Mouse (Mus musculus) forebrain, embryonic 12.5 days (tissue): ENCODE results near the gene Dgkq. TPM values are rescaled to one million over a fixed set of nuclear protein-coding genes. Genes with fewer than 3 reads are reported as not detected.

ENCODE experiments used
- ATAC-seq: fragments of 200-750 bp; cut with Nextera tagmentation; 2 replicates; pipeline ENCODE4 v1.8.0; 2017; ENCODE audit warnings: moderate TSS enrichment; ENCODE audit not compliant: low FRiP score
- H3K27ac ChIP-seq: fragments of 300-500 bp; sonication (generic); 2 replicates; pipeline ENCODE4 v1.5.1; 2016; ENCODE audit warnings: mild to moderate bottlenecking
- H3K27me3 ChIP-seq: fragments of 300-500 bp; sonication (generic); 2 replicates; pipeline ENCODE4 v1.6.1; 2016; ENCODE audit warnings: mild to moderate bottlenecking
- H3K36me3 ChIP-seq: fragments of 300-500 bp; sonication (generic); replicated peaks from 2 replicates; pipeline ENCODE4 v1.6.1; 2016; ENCODE audit warnings: mild to moderate bottlenecking
- H3K4me1 ChIP-seq: fragments of 300-500 bp; sonication (generic); 2 replicates; pipeline ENCODE4 v1.6.1; 2016
- H3K4me2 ChIP-seq: fragments of 300-500 bp; sonication (generic); 2 replicates; pipeline ENCODE4 v1.6.1; 2016; ENCODE audit warnings: mild to moderate bottlenecking, moderate library complexity
- H3K4me3 ChIP-seq: fragments of 300-500 bp; sonication (generic); replicated peaks from 2 replicates; pipeline ENCODE4 v1.5.1; 2016; ENCODE audit warnings: mild to moderate bottlenecking
- H3K9ac ChIP-seq: fragments of 300-500 bp; sonication (generic); 2 replicates; pipeline ENCODE4 v1.6.1; 2016; ENCODE audit warnings: mild to moderate bottlenecking
- H3K9me3 ChIP-seq: fragments of 300-500 bp; sonication (generic); 2 replicates; pipeline ENCODE4 v1.6.1; 2016
- WGBS: fragments of 180-500 bp; shearing (Covaris S2); methylation state at CpG from one replicate; pipeline ENCODE4 v1.1.7; 2016; 5-methylcytosine and 5-hydroxymethylcytosine counted together
- polyA plus RNA-seq: library from polyadenylated mRNA; unstranded; fragments of >200 nt; fragmentation: Nextera tagmentation; extraction: Ambion mirVana; gene quantifications from 2 replicates; pipeline ENCODE4 v1.2.1, GENCODE M21; 2016

Gene Dgkq
- polyA plus RNA-seq, 1 experiment from 2014 or later = 20.7 TPM

DNA sequence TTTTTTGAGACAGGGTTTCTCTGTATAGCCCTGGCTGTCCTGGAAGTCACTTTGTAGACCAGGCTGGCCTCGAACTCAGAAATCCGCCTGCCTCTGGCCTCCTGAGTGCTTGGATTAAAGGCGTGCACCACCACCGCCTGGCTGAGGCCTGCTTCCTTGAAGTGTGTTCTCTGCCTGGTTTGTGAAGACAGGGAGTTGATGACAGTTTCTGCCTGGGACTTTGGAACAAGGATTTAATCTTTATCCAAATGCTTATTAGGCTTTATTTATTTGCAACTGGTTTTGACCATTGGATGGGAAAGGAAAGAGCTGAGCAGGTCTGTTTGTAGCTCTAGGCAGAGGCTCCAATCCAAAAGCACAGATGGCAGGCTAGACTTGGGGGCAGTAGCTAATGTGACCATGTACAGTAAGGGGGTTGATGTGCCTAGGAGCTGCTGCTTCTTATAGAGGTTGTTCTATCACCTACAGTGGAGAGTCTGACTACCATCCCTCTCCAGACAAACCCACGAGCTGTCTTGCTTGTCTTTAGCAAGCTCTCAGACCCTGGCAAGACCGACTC is 8.9 kb upstream of the Dgkq start:
- ATAC-seq = no peak
- Histone ChIP-seq H3K27me3 (no peaks in the 10 kb centered on the region), H3K4me3 (no peak overlapping the region), H3K9me3 (no peaks in the 10 kb centered on the region), H3K36me3 (no peaks in the 10 kb centered on the region), H3K4me2 (no peak overlapping the region), H3K9ac (no peak overlapping the region), H3K27ac (peak overlapping the region; percentile 19; the same call in 1 of the 2 replicates), H3K4me1 (peaks cover 20% of the 10 kb centered on the region)
- WGBS = 88% methylated on average over 6 of the region's 6 CpGs

DNA sequence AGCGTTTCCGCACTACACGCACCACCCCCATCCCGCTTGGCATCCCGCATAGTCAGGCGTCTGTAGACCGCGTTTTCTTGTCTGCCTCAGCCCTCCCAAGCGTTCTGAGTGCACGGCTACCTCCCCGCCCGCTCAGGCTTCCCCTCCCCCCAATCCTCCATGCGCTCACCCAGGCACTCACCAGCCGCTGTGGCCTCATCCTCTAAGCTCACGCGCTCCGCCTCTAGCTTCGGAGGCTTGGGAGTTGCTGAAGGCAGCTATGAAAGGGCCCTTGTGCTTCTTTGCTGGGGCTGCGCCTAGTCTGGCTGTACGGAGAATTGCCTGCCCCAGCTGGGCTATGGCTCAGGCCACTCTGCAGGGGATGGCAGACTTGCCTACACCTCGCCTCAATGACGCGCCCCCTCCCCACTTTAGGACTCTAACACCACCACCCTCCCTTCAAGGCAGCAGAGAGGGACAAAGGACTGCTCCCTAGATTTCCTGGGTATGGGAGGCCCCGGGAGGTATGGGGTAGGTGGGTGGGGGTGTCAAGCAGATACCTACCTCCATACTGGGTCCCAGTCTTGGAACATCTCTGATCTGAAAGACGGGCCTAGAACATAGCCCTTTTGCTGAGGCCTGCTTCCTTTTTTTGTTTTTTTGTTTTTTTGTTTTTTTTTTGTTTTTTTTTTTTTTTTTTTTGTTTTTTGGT is 8.3 kb upstream of the Dgkq start:
- no peaks in the 10 kb centered on the region for H3K9me3 ChIP-seq
- WGBS = 3% methylated on average over 25 of the region's 25 CpGs
- H3K36me3 ChIP-seq = peaks cover 2% of the 10 kb centered on the region; the same call in 1 of the 2 replicates
- peak overlapping the region; percentile 28 for H3K4me3 ChIP-seq
- peak overlapping the region; percentile 93 for H3K27ac ChIP-seq
- H3K4me1 ChIP-seq = peaks cover 20% of the 10 kb centered on the region
- no peaks in the 10 kb centered on the region for H3K27me3 ChIP-seq
- H3K9ac ChIP-seq = peak overlapping the region; percentile 54
- H3K4me2 ChIP-seq = peak overlapping the region; percentile 56
- ATAC-seq = peak; percentile 93

DNA sequence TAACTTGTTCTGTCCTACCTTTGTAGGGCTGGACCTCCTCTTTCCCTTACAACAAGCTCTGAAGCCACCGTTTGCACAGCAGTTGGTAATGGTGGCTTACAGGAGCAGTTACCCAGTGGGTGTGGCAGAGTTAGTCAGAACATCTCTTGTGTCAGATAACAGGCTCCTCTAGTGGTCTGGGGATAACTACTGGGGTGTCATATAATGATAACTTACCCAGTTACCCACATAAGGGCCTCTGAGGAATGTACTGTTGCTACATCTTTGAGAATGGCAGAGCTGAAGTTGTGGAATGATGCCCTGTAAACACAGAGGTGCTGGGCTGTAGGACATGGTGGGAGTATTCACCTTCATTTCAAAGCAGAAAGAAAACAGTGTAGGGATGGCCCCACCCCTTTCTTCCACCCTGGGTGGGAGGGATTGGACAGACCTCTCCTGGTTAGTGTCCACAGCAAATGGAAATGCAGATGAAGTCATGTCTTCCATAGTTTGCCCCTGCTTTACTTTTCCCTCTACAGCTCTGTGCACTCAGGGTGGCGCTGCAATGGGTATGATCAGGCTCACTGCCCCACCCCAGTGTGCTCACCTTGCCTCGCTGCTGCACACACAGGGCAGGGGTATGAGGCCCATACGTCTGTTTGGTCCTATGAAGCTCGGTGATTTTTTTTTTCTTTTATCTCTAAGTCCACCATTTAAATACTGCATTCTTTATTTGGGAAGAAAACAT is 7.5 kb upstream of the Dgkq start:
- Histone ChIP-seq H3K36me3 (peaks cover 10% of the 10 kb centered on the region), H3K4me2 (peak overlapping the region; percentile 56), H3K27ac (peak overlapping the region; percentile 93), H3K4me3 (peak overlapping the region; percentile 28), H3K9me3 (no peaks in the 10 kb centered on the region), H3K27me3 (no peaks in the 10 kb centered on the region), H3K4me1 (peaks cover 20% of the 10 kb centered on the region), H3K9ac (peak overlapping the region; percentile 54)
- ATAC-seq = peak; percentile 70
- 11% methylated on average over 5 of the region's 5 CpGs for whole genome bisulfite sequencing

DNA sequence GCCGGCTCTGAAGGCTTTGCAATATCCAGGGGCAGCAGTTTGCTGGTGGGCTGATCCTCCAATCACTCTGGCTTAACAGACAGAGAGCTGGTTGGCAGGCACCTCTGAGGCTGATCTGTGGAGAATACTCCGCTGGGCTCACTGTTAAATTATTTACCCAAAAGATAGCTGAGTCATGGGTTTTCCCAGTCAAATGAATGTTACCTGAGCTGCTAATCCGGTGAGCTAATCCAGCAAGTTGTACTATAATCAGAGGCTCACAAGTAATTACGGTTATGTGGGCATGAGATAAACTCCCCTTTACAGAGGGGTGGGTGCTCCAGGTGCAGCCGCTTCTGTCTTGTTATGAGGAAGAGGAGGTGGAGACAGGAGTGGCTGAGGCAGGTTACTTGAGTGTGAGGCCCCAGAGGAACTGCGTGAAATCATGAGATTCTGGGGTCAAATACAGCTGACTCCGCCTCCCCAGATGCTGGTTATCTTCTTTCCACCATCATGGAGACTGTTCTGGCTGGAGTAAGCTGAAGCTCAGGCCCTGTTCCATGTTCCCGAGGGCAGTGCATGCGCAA is 5.9 kb upstream of the Dgkq start, which contains the start of gene Slc26a1:
TSS of gene Slc26a1 (minus strand) at position 319 of the 566 bp plus-strand sequence.
- H3K9ac ChIP-seq = no peak within 1 kb of the TSS
- H3K9me3 ChIP-seq = no peaks in the 10 kb centered on the region
- H3K36me3 ChIP-seq = peaks cover 16% of the 10 kb centered on the region
- H3K27ac ChIP-seq = no peak within 1 kb of the TSS
- H3K4me2 ChIP-seq = no peak within 1 kb of the TSS
- no peaks in the 10 kb centered on the region for H3K27me3 ChIP-seq
- H3K4me3 ChIP-seq = no peak within 1 kb of the TSS
- ATAC-seq = no peak
- 83% methylated on average over 9 of the region's 9 CpGs for WGBS
- H3K4me1 ChIP-seq = peaks cover 20% of the 10 kb centered on the region

DNA sequence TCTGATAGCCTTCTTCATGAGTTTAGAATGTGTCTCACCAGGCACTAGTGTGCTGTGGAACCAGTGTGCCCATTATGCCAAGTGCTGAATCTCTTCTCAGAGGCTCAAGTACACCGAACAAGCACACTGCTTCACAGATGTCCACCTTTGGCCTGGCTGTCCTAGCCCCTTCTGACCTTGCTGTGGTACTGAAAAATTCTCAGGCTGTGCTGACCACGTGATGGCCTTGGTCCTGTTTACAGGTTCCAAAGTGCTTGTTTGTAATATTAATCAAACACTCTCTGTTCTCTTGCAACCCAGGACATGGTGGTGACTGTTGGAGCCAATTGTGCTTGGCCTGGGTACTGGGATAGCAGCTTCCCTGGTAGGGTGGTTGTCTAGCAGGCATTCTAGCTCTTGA is 5.2 kb upstream of the Dgkq start:
- ATAC-seq = no peak
- Histone ChIP-seq H3K9me3 (no peaks in the 10 kb centered on the region), H3K4me1 (peaks cover 26% of the 10 kb centered on the region), H3K27me3 (no peaks in the 10 kb centered on the region), H3K36me3 (peaks cover 16% of the 10 kb centered on the region), H3K4me3 (no peak overlapping the region), H3K4me2 (no peak overlapping the region), H3K9ac (no peak overlapping the region), H3K27ac (no peak overlapping the region)
- WGBS = 91% methylated on average over 2 of the region's 2 CpGs

DNA sequence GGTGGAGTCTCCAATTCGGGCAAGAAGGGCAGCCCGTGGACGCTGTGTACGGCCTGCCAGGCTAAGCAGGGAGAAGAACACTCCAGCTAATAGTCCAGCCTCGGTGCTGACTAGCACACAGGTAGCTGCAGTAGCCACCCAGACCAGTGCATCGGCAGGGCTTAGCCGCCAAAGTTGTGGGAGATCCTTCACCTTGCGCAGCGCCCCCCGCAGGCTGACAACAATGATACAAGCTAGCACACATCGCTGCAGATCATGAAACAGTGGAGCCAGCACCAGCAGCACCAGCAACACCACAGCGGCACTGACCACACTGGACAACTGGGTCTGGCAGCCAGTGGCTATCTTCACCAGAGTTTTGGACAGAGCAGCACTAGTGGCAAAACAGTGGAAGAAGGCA is 2.3 kb upstream of the Dgkq start:
- ATAC-seq = no peak
- Histone ChIP-seq H3K36me3 (peaks cover 16% of the 10 kb centered on the region), H3K27ac (no peak overlapping the region), H3K9ac (no peak overlapping the region), H3K9me3 (no peaks in the 10 kb centered on the region), H3K4me3 (no peak overlapping the region), H3K4me1 (peaks cover 23% of the 10 kb centered on the region), H3K27me3 (no peaks in the 10 kb centered on the region), H3K4me2 (no peak overlapping the region)
- whole genome bisulfite sequencing = 93% methylated on average over 12 of the region's 12 CpGs

DNA sequence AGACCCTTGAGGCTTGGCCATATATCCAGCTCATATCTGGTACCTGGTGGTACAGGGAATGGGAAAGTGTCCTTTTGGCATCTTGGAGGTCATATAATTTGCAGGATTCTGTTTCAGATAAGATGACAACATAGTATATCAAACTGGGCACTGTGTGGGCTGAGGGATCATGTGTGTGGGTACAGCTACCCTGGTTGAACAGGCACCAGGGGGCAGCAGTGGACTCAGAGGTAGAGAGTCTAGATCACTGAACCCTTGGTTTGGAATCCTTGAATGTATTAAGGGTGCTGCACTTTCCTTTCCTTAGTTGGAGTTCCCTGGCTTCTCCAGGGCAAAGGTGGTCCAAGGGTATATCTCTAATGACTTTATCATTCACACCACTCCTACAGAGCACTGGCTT is 1.3 kb upstream of the Dgkq start:
- Histone ChIP-seq H3K4me1 (peaks cover 19% of the 10 kb centered on the region), H3K4me3 (no peak overlapping the region), H3K27me3 (no peaks in the 10 kb centered on the region), H3K9ac (no peak overlapping the region), H3K9me3 (no peaks in the 10 kb centered on the region), H3K36me3 (peaks cover 16% of the 10 kb centered on the region), H3K4me2 (no peak overlapping the region), H3K27ac (no peak overlapping the region)
- no peak for ATAC-seq

DNA sequence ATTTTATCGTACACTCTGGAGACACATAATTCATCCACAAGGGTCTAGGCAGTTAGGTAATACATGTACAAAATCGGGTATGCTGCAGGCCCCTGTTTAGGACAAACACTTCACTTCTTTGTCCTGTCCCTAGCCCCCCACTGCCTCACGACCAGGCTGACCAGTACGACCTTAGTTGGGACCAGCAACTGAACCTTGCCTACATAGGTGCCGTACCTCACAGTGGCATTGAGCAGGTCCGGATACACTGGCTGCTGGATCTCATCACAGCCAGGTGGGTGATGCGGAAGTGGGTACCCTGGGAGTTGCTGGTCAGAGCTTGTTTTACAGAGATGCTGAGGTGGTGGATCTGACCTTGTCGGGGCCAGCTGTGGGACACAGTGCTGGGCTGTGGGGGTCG is 514 bp upstream of the Dgkq start:
- no peaks in the 10 kb centered on the region for H3K27me3 ChIP-seq
- no peak overlapping the region for H3K4me3 ChIP-seq
- ATAC-seq = peak; percentile 24; the same call in 1 of the 2 replicates
- H3K27ac ChIP-seq = no peak overlapping the region
- H3K36me3 ChIP-seq = peaks cover 16% of the 10 kb centered on the region
- peaks cover 16% of the 10 kb centered on the region for H3K4me1 ChIP-seq
- H3K9ac ChIP-seq = peak overlapping the region; percentile 75; the same call in 1 of the 2 replicates
- H3K4me2 ChIP-seq = peak overlapping the region; percentile 69
- 81% methylated on average over 9 of the region's 9 CpGs for WGBS
- no peaks in the 10 kb centered on the region for H3K9me3 ChIP-seq

DNA sequence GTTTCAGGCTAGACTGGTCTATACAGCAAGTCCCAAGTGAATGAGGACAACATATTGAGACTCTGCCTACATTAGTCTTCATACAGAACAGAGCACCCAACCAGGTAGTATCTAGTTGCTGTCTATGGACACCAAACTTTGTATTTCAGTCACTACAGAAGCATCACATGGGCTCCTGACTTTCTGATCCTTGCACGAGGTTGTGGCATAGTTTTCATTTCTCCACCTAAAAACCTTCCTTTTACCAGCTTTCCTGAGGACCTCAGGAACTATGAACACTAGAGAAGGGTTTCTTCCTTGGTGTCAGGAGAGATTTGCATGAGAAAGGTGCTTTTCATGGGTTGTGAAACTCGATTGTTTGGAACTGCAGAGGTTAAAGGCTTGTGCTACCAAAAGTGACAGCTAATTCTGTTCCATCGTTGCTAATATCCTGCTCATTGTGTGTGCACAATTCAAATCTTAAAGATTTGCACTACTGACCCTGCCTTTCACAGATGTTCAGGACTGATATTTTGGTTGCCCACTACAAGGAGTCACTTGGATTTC is 1.0 kb downstream of the Dgkq start:
- Histone ChIP-seq H3K9ac (peak overlapping the region; percentile 75; the same call in 1 of the 2 replicates), H3K36me3 (peaks cover 16% of the 10 kb centered on the region), H3K4me1 (peaks cover 16% of the 10 kb centered on the region), H3K4me3 (peak overlapping the region; percentile 53), H3K27ac (no peak overlapping the region; the same call in 1 of the 2 replicates), H3K9me3 (no peaks in the 10 kb centered on the region), H3K4me2 (peak overlapping the region; percentile 69), H3K27me3 (no peaks in the 10 kb centered on the region)
- WGBS = 10% methylated on average over 3 of the region's 3 CpGs
- peak; percentile 25 for ATAC-seq

DNA sequence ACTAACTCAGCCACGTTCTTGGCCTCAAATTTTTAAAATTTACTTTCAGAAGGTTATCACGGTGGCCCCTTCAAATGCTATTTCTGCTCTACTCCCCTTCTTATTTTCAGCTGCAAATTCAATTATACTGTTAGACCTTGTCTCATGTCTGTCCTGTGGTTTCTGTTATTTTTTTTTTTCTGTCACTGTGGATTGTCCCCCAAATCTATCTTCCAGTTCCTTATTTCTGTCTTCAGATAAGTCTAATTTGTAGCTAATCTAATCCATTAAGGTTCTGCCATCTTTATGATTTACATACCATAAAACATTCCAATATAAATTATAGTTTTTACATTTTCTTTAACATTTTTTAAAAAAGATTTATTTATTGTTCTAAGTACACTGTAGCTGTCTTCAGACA is 2.1 kb downstream of the Dgkq start:
- 85% methylated on average over 2 of the region's 2 CpGs for WGBS
- ATAC-seq = no peak

DNA sequence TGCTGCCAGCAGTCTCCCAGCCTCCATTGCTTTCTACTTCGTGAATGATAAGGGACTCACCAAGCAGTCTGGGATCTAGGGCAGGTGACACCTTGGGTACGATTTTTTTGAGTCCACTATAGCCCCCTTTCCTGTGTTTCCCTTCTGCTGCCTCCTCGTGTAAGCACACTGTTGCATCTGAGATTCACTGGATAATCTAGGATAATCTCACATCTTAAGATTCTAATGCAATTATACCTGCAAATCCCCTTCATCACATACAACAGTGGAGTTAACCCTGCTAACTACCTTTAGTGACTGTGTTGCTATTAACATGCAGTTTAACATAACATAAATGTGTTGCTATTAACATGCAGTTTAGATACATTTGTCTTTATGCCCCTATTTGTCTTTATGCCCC is 4.4 kb downstream of the Dgkq start:
- no peak overlapping the region for H3K9ac ChIP-seq
- no peaks in the 10 kb centered on the region for H3K9me3 ChIP-seq
- no peak overlapping the region for H3K4me3 ChIP-seq
- 0 out of 2 replicates have a peak, but pooled peaks cover 4% of the 10 kb centered on the region for H3K27me3 ChIP-seq
- peaks cover 20% of the 10 kb centered on the region for H3K4me1 ChIP-seq
- 36% methylated on average over 3 of the region's 3 CpGs for WGBS
- no peak overlapping the region for H3K27ac ChIP-seq
- no peak for ATAC-seq
- H3K4me2 ChIP-seq = no peak overlapping the region
- H3K36me3 ChIP-seq = no peaks in the 10 kb centered on the region

More for the DNA sequence above, 2.1 kb downstream of the Dgkq start:
- H3K27ac ChIP-seq = no peak overlapping the region
- H3K27me3 ChIP-seq = 0 out of 2 replicates have a peak, but pooled peaks cover 4% of the 10 kb centered on the region
- H3K4me1 ChIP-seq = peaks cover 16% of the 10 kb centered on the region
- no peaks in the 10 kb centered on the region for H3K9me3 ChIP-seq
- H3K36me3 ChIP-seq = peaks cover 10% of the 10 kb centered on the region
- no peak overlapping the region for H3K4me3 ChIP-seq
- H3K9ac ChIP-seq = no peak overlapping the region
- no peak overlapping the region for H3K4me2 ChIP-seq

DNA sequence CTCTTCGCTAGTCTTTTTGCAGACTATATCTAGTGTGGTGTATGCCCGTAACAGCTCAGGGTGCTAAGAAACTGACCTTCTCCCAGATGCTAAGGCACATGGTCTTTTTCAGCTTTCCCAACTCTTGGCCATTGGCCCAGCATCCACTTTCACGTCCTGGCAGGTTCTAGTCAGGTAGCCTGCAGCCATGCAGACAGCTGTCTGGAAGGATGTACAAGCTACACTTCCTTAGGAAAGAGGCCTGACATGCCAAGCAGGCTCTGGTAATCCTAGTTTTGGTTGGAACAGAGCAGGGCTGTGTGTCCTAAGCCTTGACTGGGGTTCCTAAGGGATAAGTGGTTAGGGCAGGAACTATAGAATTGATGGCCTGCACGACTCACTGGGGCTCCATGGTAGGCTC is 6.7 kb downstream of the Dgkq start:
- H3K9me3 ChIP-seq = no peaks in the 10 kb centered on the region
- H3K4me2 ChIP-seq = no peak overlapping the region
- 91% methylated on average over 4 of the region's 4 CpGs for WGBS
- ATAC-seq = no peak
- H3K27me3 ChIP-seq = 0 out of 2 replicates have a peak, but pooled peaks cover 4% of the 10 kb centered on the region
- no peak overlapping the region for H3K9ac ChIP-seq
- H3K4me3 ChIP-seq = no peak overlapping the region
- H3K27ac ChIP-seq = no peak overlapping the region
- peaks cover 23% of the 10 kb centered on the region for H3K4me1 ChIP-seq
- H3K36me3 ChIP-seq = no peaks in the 10 kb centered on the region
